11 mouse cellular contexts compared by ENCODE assay signal in genomic region chr7:44464511-44464910, GRCm38 (mm10). TPM values are rescaled to one million over a fixed set of nuclear protein-coding genes. Genes with fewer than 3 reads are reported as not detected.
DNase-seq lines count a peak whose midpoint lies in the region; ATAC-seq lines count a peak whose summit lies in the region.
"Had no signal": no experiment of that assay in that cellular context is flagged by ENCODE, and none has a peak within 500 bp of the region (broad histone marks: within the 10 kb centered on the region; RNA-seq: fewer than 3 reads in every experiment).

No protein-coding gene starts in this region.

- H3K9ac ChIP-seq in midbrain, embryonic 11.5 days (ENCODE audit: low read length) = no peak overlapping the region
- H3K9ac ChIP-seq: lung, embryonic 14.5 days; stomach, embryonic 15.5 days had no signal

- H3K4me2 ChIP-seq in midbrain, embryonic 11.5 days = no peak overlapping the region
- H3K4me2 ChIP-seq: lung, embryonic 14.5 days; stomach, embryonic 15.5 days had no signal

- 0 out of 2 replicates have a peak overlapping the region, but pooled peaks have one; percentile 0 for H3K27ac ChIP-seq in midbrain, embryonic 11.5 days (ENCODE audit: low read depth, low read length)
- H3K27ac ChIP-seq in limb, embryonic 10.5 days = no peak overlapping the region
- H3K27ac ChIP-seq: stomach, embryonic 15.5 days had no signal

- H3K4me1 ChIP-seq in midbrain, embryonic 11.5 days (ENCODE audit: control insufficient read depth, insufficient read depth, low read length) = peaks cover 31% of the 10 kb centered on the region
- H3K4me1 ChIP-seq in limb, embryonic 10.5 days = peaks cover 57% of the 10 kb centered on the region

- H3K36me3 ChIP-seq in midbrain, embryonic 11.5 days (ENCODE audit: control insufficient read depth, insufficient read depth, low read length) = peaks cover 18% of the 10 kb centered on the region
- H3K36me3 ChIP-seq in limb, embryonic 10.5 days = peaks cover 6% of the 10 kb centered on the region
- H3K36me3 ChIP-seq: stomach, embryonic 15.5 days had no signal

- no peaks in the 10 kb centered on the region for H3K9me3 ChIP-seq in midbrain, embryonic 11.5 days (ENCODE audit: control insufficient read depth, low read length)
- no peaks in the 10 kb centered on the region for H3K9me3 ChIP-seq in limb, embryonic 10.5 days (replicated peaks)
- H3K9me3 ChIP-seq: stomach, embryonic 15.5 days had no signal

- WGBS in midbrain, embryonic 11.5 days = 21% methylated on average over 4 of the region's 4 CpGs
- WGBS in limb, embryonic 10.5 days = 30% methylated on average over 4 of the region's 4 CpGs

- no peak for ATAC-seq in midbrain, embryonic 11.5 days (ENCODE audit: low FRiP score)

- peaks cover 17% of the 10 kb centered on the region for H3K27me3 ChIP-seq in midbrain, embryonic 11.5 days (ENCODE audit: control insufficient read depth, insufficient read depth, low read length)
- peaks cover 72% of the 10 kb centered on the region for H3K27me3 ChIP-seq in limb, embryonic 10.5 days (ENCODE audit: low read depth, poor library complexity, severe bottlenecking)

- peak; percentile 73 for DNase-seq in MN1 (ENCODE audit: low spot score)
- DNase-seq in cerebellum, postnatal 14 days = peak; percentile 98
- peak; percentile 84 to 92 for DNase-seq in layer of hippocampus, adult 18-20 months (ENCODE audit: low spot score in 2 of 2)
- DNase-seq in midbrain, embryonic 11.5 days (ENCODE audit: low spot score, missing footprints) = peak; percentile 85
- DNase-seq in kidney, postnatal 14 days = no peak
- DNase-seq in limb, embryonic 10.5 days (ENCODE audit: low spot score) = no peak
- no peak for DNase-seq in kidney, adult 9 months
- DNase-seq in ovary, postnatal 36 days (ENCODE audit: low spot score) = no peak
- DNase-seq: lung, embryonic 14.5 days had no signal

- H3K4me3 ChIP-seq in midbrain, embryonic 11.5 days (ENCODE audit: low read depth, low read length) = no peak overlapping the region
- H3K4me3 ChIP-seq in limb, embryonic 10.5 days = no peak overlapping the region
- H3K4me3 ChIP-seq: stomach, embryonic 15.5 days had no signal

RNA-seq across cellular contexts. Expression of gene Aspdh, which starts 0.7 kb away (rescaled TPM):
- total RNA-seq in layer of hippocampus, adult 18-20 months (2021) = 10 to 100 TPM; 13.0 TPM
- polyA plus RNA-seq in midbrain, embryonic 11.5 days (2014; fragmentation: Nextera tagmentation; extraction: Ambion mirVana) = 1.8 and 2.9 TPM in 2 replicates
- not detected in 2 replicates for polyA plus RNA-seq in limb, embryonic 10.5 days (2016; fragmentation: Nextera tagmentation; extraction: Ambion mirVana)
- total RNA-seq: MEL had no signal

RNA-seq across cellular contexts. Expression of gene Josd2, which starts 3.3 kb away (rescaled TPM):
- 100 to 1,000 TPM in 1 of 2 experiments, 10 to 100 TPM in 1; 86.1 to 100 TPM for total RNA-seq in layer of hippocampus, adult 18-20 months (2021)
- 49.4 and 55.8 TPM in 2 replicates for polyA plus RNA-seq in midbrain, embryonic 11.5 days (2014; fragmentation: Nextera tagmentation; extraction: Ambion mirVana)
- polyA plus RNA-seq in limb, embryonic 10.5 days (2016; fragmentation: Nextera tagmentation; extraction: Ambion mirVana) = 72.6 and 73.3 TPM in 2 replicates

RNA-seq across cellular contexts. Expression of gene Emc10, which starts 31.8 kb away (rescaled TPM):
- 100 to 1,000 TPM; 235 to 245 TPM for total RNA-seq in layer of hippocampus, adult 18-20 months (2021)
- 91.8 and 99.3 TPM in 2 replicates for polyA plus RNA-seq in midbrain, embryonic 11.5 days (2014; fragmentation: Nextera tagmentation; extraction: Ambion mirVana)
- polyA plus RNA-seq in limb, embryonic 10.5 days (2016; fragmentation: Nextera tagmentation; extraction: Ambion mirVana) = 78.6 and 91.4 TPM in 2 replicates

RNA-seq across cellular contexts. Expression of gene Fam71e1, which starts 31.9 kb away (rescaled TPM):
- 10 to 100 TPM; 16.2 to 17.6 TPM for total RNA-seq in layer of hippocampus, adult 18-20 months (2021)
- polyA plus RNA-seq in midbrain, embryonic 11.5 days (2014; fragmentation: Nextera tagmentation; extraction: Ambion mirVana) = 14.7 and 17.1 TPM in 2 replicates
- 10.6 and 16.5 TPM in 2 replicates for polyA plus RNA-seq in limb, embryonic 10.5 days (2016; fragmentation: Nextera tagmentation; extraction: Ambion mirVana)

RNA-seq across cellular contexts. Expression of gene Lrrc4b, which starts 35.7 kb away (rescaled TPM):
- total RNA-seq in layer of hippocampus, adult 18-20 months (2021) = 100 to 1,000 TPM; 336 to 349 TPM
- 9.2 and 10.3 TPM in 2 replicates for polyA plus RNA-seq in midbrain, embryonic 11.5 days (2014; fragmentation: Nextera tagmentation; extraction: Ambion mirVana)
- polyA plus RNA-seq in limb, embryonic 10.5 days (2016; fragmentation: Nextera tagmentation; extraction: Ambion mirVana) = 0.06 and 0.21 TPM in 2 replicates

Comparison
In these comparisons a context has a peak if more than half of its experiments do, and no peak if none do; other contexts are left out.
1. DNase-seq: peak in MN1 (single experiment), cerebellum, postnatal 14 days (2 of 2), layer of hippocampus, adult 18-20 months (2 of 2) and midbrain, embryonic 11.5 days (single experiment); none in kidney, postnatal 14 days (single experiment), limb, embryonic 10.5 days (single experiment), kidney, adult 9 months (single experiment) and ovary, postnatal 36 days (single experiment).